Mouse (Mus musculus) 3134 (cell line): ENCODE results near the gene Homer3.

Source experiments
- DNase-seq: peaks from one replicate; pipeline ENCODE4 v3.0.0-alpha.2; 2011; ENCODE audit warnings: low spot score; ENCODE audit not compliant: insufficient read length; ENCODE audit errors: extremely low read depth

The Homer3 gene

GRCm38 (mm10) chr8:70330741-70331364 lies 48.2 kb downstream of the Homer3 start:
- no peak for DNase-seq

GRCm38 (mm10) chr8:70331526-70331925 lies 48.9 kb downstream of the Homer3 start:
- no peak for DNase-seq

GRCm38 (mm10) chr8:70332070-70332877 lies 49.6 kb downstream of the Homer3 start:
- no peak for DNase-seq

DNA sequence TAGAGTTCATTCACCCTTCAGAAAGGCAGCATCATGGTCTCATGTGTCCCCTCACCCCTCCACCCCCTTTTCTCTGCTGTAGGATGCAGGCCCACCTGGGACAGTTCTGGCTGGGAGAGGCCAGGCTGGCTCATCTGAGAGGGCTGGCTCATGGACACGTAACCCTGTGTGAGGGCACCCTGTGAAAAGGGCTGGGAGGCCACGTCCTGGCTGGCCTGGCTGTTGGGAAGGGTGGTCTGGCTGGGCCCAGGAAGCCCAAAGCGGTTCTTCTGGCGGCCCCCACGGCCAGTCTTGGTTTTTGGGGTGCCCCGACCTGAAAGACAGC lies 50.2 kb downstream of the Homer3 start:
- no peak for DNase-seq

- DNase-seq: no peak
These were observed 56.3 kb downstream of the Homer3 start for GRCm38 (mm10) chr8:70338931-70339330.

- no peak for DNase-seq
These were observed 58.0 kb downstream of the Homer3 start for GRCm38 (mm10) chr8:70340659-70341058.

DNA sequence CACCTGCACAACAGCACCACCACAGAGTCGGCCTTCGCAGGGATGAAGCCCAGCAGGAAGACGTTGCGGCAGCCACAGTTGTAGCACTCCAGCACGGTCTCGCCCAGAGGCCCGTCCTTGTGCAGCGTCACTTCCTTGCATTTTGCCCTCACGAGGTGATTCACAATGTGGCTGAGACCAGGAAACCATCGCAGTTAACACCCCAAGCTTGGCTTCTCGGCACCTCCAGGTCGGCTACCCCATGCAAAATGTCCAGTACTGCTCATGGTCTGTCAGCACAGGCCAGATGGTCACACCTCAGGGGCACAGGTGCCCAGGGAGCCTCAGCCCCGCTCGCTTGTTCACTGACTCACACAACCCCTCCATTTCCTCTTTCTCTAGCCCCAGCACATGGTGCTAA lies 59.4 kb downstream of the Homer3 start:
- DNase-seq: no peak

DNA sequence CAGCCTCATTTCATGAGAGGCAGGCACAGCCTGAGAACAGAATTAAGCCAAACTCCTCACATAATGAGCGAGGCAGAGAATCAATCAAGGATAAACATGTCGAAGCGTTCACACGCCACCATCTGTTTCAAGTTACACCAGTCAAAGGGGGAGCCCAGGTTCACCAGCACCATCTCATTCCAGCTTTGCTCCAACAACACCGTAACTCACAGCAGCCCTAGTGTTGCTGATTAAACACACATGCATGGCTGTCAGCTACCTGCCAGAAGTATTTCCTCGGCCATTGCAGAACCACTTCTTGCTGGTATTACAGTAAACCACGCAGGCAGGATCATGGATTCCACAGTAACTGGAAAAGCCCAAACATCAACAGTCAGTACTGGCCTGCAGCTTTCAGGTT lies 60.4 kb downstream of the Homer3 start:
- no peak for DNase-seq

GRCm38 (mm10) chr8:70343696-70344095 lies 61.1 kb downstream of the Homer3 start:
- no peak for DNase-seq
